Mouse (Mus musculus) liver (tissue): ENCODE results near the gene Rabl3.
A peak's percentile ranks its signal among the peaks of the same experiment; 100 is the strongest.

ENCODE experiments used
- DNase-seq: peaks from one replicate; pipeline ENCODE4 v3.0.0-alpha.2; 2020; ENCODE audit warnings: mixed read lengths

The Rabl3 gene

DNA sequence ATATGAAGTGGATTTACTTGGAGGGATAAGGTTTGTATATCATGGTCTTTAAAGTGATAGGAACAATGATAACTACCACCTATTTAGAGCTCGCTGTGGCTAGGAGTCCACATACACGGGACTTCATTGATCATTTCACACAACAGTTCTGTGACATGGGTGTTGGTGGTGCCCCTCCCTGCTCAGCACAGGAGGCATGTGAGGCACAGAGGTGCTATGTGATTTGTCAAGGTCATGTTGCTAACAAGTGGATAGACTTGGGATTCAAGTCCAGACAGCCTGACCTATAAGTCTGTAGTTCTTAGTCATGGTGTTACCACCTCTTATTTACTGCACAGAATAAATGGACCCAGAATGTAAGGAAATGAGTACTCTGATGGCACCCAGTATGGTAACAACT, 11.3 kb downstream of the Rabl3 start:
- DNase-seq: no peak

DNA sequence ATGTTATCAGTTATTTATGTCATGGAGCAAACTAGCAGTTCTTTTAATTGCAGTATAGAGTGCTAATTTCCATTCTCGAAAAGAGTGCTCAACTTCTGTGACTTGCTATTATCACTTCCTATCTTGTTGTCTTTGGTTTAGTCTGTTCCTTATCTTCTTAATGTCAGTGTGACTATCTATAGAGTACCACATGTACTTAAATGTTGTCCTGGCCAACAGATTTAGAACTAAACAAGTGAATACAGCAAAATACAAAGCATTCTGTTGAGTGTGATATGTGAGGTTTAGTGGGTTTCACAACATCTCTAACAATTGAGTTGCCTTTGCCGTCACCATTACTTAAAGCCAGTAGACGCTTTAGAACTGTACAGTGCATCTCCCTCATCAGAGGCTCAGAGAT, 13.1 kb downstream of the Rabl3 start:
- DNase-seq: no peak

DNA sequence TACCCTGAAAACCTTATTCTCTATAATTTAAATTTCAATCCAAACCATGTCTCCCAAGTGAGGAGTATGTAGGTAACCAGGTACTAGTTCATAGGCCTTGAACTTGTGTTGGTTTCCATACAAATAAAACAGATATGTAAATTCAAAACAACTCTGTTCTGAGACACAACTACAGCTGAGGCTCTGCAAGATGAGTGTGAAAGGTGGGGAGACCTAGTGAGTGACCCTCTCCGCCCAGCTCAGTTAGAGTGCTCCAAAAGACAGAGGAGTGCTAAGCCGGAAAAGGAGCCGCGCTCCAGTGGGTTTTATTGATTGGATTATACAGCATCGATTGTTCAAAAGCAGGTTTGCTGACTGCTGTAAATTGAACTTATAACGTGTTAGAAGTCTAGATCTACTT, 22.7 kb downstream of the Rabl3 start:
- no peak for DNase-seq

DNA sequence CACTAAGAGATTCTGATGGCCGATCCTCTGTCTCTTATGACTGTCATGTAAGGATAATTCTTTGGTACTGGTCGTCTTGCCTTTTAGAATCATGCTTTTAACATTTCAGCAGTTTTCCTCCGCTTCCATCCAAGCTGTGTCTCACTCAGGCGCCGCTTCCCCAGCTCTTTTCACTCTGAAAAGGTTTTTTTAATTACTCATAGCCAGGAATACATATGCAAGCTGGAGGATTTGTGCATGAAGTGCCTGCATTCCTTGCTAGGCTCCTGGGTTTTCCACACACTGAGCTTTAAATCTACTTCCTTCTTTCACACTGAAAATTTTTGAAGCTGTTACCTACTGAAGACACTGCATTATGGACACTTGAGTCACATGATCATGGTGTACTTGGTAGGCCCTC, 23.3 kb downstream of the Rabl3 start:
- no peak for DNase-seq

DNA sequence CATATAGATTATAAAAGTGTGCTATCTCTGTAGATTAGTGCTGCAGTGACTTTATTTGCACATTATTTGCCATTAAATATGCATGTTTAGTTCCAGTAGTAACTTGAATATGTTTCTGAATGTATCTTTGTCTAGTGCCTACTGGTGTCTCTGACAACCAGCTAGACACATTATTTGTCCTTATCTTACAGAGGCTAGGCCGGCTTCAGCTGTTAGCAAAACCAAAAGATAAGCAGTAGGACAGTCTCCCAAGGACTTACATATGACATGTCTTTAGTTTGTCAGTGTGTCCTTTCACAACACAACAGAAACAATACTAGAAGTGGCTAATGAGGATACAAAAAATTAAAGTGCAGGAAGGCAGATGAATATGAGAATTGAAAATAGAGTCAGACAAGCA, 25.4 kb downstream of the Rabl3 start:
- no peak for DNase-seq

DNA sequence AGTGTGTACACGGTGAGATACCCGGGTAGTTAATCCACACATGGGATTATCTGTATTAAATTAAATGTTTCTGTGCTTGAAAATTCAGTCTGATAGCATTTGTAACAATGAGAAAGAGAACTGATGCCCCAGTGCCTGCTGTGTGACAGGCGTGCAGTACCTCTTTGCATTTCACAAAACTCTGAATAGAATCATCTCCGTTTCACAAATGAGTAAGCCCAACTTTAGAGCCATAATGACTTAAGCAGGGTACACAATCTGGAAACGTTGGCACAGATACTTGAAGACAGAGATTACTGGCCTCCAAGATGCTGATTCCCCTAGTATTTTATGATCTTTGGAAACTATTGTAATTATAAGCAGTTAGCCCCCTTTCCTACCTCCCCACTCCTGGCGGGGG, 26.4 kb downstream of the Rabl3 start:
- DNase-seq: no peak

DNA sequence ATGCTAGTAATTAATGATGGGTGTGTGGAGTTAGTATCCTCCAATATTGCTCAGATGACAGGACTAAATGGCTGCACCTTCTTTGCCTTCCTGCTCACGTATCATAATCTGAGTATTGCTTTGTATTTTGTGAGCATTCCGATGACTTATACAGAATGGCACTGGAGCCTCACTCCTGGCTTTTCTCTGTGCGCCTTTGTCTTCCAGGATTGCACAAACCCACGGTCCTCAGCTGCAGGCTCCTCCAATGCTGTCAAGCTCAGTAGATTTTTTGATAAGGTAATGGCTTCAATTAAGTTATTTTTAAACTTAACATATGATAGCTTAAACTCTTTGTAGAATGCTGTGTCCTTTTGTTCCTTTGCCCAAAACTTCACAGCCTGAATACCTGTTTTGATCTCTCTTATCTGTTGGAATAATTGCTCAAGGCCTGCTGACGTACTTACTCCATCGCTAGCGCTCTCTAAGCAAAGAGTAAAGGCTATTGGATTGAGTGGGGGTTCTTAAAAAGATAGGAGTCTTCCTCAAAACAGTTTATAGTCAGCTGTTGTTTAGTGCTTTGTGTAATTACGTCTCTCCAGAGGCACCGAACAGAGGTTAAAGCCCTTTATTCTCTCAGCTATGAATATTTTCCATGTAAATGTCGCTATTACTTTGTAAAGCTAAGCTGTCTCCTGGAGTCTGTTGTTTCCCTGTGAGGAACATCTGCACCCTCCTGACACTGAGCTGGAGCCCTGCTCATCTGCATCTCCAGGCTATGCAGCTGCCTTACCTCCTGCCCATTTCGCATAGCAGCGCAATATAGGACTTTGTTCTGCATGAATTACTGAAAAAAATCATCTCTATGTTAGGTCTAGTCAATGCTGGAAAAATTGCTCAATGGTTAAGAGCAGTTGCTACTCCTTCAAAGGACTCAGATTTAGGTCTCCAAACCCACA, 27.7 kb downstream of the Rabl3 start:
- DNase-seq: no peak

DNA sequence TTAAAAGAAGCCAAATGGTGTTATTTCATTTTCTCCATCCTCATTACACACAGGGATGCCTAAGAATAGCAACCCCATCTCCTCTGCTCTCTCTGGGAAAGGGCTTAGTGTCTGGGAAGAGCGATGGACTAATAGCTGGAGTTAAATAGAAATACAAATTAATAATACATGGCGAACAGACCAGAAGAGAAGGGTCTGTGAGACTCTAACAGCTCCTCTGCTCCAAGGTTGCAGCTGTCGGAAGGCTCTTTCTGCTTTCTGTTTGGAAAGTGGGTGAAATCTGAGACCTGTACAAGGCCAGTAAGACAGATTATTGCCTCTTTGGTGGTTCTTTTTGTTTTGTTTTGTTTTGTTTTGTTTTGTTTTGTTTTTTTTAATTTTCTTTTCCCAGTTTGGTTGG, 31.9 kb downstream of the Rabl3 start:
- DNase-seq: no peak

DNA sequence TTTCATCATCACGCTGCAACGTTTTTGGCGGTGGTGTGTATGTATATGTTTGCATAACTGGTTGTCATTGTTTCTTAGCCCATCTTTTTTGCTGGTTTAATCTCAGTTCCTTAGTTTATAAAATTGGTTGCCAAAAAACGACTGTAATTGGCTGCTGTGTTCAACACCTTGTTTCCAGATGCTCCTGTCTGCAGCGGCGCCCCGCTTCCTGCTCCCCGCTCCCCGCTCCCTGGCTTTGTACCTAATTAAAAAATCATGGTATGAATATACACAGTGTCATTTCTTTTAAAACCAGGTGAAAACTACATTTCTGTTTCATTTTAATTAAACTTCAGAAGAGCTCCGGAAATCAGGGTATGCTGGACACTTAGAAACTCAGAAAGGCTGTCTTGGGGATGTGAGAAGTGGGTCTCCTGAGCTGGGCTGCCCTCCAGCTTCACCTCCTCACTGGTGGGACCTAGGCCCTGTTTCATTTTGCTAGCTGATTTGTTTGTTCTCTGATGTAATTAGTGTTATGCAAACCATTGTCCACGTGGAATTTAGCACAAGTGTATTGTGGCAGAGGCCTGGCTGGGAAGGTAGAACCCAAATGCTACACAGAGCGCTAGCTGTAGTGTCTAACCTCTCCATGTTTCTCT, 32.6 kb downstream of the Rabl3 start:
- DNase-seq: no peak

DNA sequence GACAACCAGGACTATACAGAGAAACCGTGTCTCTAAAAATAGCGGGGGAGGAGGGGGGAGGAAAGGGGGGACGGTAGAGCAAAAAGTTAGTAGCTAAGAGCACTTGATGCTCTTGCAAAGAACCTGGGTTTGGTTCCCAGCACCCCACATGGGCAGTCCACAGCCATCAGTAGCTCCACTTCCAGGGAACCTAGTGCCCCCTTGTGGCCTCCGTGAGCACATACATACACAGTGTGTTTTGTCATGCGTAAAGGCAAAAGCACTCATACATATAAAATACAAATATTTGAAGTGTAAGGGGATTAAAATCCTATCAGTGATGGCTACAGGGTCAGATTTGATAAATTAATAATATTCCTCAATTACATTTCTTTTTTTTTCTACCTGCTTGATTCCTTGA, 33.4 kb downstream of the Rabl3 start:
- DNase-seq: no peak

DNA sequence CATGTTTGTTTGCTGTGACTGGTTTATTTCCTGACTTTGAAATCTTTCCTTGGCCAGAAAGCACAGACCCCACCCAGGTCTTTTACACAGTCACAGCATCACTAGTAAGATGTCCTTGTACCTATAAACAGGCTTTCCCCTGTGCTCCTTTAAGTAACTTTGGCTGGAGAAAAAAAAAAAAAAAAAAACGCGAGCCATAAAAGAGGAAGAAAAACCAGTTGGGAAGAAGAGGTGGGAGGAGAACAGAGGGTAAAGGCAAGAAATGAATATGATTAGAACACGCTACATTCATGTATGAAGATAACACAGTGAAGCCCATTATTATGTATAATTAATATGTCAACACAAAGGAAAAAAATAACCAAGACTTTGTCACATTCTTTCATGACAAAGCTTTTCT, 35.6 kb downstream of the Rabl3 start:
- no peak for DNase-seq

DNA sequence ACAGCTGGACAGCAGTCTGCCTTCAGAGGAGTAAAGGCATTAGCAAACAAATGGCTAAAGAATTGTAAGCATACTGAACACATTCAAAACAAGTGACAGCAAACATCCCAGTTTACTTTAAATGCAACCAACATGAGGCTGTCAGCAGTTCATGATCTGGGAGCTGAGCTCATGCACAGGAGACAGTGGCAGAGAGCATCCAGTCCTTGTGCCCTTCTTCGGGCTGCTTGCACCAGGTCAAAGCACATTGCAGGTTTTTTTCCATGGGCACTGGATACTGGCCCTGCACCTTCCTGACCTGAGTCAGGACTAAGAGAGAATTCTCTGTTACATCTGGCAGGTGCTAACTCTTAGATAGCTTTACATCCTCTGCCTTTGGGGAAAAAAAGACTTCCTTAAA, 39.9 kb downstream of the Rabl3 start:
- DNase-seq: no peak

DNA sequence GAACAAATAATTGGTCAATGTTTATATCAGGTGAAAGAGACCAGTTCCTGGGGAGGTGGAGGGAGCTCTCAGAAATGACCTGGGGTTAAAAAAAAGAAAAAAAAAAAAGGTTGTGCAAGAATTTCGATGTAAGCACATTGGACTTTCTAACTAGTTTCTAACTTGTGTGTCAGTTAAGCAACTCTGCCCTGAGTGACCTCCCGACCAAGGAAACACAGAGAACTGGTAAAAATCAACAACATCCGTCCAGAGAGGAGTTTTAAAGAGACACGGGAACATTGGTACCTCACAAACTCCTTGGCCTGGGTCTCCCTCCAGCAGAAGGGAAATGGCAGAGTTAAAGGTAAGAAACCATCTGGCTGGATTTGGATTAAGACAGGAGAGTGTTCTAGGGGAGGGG, 40.3 kb downstream of the Rabl3 start, which contains the start of gene Hgd:
Gene Hgd (plus strand): TSS at position 160 of the 400 bp plus-strand sequence.
- no peak for DNase-seq

DNA sequence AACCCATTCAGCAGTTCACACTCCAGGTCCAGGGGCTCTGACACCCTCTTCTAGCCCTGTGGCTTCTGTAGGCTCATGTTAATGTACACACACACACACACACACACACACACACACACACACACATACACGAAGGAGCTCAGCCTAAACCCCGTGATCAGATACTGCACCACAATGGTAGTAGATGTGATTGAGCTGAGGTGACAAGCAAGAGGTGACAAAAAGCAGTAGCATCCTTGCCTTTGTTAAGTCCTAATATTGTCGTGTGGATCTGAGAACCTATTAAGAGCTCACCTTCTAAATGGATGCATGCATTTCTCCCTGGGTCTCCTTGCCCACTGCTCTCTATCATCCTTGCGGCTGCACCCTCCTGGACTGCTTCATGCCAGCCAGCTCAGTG, 41.0 kb downstream of the Rabl3 start:
- DNase-seq: no peak

DNA sequence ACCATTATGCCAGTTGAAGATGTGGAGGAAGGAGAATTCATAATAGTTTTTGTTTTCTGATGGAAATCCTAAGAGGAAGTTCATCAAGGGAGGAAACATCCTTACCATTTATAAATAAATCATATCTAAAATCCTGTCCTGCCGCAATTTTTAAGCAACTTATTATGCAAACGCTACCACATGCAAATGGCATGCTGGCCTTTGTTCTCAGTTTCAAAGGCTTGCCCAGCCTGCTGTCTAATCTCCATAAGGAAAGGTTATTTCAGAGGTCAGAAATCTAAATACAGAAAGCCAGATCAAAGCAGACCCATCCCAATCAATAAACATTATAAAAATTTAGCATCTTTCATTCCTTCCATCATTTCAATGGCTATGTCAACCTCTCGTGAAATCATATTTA, 42.2 kb downstream of the Rabl3 start:
- DNase-seq: no peak

DNA sequence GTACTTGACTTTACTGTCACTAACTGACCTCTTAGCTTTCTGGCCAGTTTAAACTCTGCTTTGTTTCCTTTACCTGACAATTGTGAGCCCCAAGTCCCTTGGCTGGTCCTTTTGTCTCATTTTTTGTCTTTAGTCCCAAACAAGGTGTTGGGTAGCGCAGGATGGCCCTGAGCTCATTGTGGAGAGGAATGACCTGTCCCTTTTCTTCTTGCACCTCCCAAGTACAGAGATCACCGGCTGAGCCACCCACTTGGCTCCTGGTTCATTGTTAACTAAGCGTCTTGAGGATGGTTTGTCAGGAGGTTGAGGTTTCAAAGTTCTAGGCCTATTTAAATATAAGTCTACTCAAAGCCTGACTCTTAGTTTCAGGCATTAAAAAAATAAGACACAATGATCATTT, 43.6 kb downstream of the Rabl3 start:
- DNase-seq: no peak

DNA sequence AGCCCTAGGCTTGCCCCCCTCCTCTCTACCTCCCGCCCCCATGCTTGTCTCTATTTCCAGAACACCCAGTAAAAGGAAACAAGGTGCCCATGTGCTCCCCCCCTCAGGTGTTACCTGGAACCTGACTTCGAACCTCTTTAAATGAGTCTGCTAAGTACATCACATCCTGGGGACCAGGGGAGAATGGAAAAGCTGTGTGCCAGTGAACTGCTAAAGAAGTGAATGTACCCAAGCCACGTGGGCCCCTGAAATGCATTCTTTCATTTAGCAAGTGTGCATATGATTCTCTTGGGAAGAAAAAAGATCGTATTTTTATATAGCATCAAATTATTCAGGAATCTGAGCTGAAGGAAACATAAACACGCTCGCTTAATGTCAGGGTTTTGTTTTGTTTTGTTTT, 44.1 kb downstream of the Rabl3 start:
- no peak for DNase-seq

DNA sequence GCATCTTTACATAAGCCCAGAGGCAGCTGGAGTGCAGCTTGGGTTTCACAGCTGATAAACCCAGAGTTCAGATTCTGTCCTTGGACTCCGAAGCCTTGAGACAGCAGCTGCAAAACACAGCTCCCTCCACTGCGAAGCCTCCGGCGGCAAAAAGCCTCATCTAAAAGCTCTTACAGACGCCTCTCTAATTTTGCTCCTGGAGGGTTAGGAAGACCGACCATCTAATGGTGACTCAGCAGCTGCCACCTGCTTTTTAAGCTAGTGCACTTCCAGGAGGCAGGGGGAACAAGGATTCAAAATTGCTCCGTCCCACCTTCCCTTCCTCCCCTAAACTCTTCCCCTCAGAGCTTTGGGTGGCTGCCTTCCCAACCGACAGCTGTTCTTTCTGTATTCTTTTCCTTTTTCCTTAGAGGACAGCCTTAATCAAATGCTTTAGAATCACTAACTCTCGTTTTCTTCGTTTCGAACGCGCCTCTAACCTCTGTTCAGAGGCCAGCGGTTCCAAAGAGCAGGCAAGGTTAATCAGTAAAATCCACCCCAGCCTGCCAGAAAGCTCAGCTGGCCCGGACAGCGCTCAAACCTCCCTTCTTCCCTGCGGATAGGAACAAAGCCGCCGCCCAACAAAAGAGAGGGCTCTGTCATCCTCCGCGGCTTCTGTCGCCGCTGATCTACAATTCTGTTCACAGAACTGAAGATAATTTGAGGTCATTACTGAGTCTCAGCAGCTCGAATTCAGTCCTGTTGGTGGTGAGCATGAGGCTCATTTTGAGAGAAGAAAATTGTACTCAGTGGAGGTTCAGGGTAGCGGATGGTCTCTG, 44.7 kb downstream of the Rabl3 start:
- peak; percentile 52 for DNase-seq

DNA sequence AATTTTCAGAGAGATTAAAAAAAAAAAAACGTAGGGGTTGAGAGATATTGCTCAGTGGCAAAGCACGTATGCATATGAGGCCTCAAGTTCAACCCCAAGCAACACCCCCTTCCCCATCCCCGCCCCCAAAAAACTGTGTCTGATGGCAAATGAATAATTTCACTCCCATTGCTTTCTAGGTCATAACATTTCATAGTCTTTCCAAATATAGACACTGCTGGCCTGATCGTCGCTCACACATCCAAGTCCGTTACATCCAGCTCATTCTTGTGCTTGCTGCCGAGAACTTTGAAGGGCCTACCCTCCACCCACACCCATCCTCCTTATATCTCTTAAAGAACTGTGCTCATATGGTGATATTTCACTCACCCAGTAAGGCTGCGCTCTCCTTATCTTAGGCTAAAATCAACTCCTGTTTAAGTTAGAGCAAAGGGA, 45.5 kb downstream of the Rabl3 start:
- DNase-seq: no peak

DNA sequence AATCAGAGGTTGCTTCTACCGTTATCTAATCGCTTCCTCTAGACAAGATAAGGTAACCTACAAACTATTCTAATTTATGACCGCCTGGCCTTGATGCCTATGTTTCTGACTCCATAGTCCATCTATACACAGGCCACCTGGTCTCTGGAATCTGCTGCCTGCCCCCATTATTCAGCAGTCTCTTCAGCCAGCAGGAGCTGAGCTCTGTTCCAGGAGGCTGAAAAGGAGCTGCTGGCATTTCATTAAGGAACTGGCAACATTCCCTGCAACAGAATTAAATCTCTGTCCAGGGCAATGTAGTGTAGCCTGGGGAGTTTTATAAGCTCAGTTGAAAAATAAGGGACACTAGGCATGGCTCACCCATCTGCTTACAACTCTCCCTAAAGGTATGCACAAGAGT, 51.2 kb downstream of the Rabl3 start:
- no peak for DNase-seq

DNA sequence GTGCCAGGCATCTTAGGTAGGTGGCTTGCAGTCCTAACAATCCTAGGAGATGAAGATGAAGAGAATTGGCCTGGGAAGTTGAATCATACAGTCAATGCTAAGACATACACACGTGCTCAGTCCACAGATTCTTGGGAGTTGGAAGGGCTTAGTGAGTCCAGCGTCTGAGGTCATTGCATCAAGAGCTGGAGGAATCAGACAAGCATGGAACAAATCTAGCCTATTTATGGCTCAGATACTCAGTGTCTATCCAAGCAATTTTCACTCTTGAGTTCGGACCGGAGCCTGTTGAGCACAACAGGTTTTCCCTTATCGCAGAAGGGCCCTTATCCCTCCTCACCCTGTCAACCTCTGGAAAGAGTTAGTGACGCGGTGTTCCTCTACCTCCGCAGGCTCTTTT, 51.9 kb downstream of the Rabl3 start:
- no peak for DNase-seq

DNA sequence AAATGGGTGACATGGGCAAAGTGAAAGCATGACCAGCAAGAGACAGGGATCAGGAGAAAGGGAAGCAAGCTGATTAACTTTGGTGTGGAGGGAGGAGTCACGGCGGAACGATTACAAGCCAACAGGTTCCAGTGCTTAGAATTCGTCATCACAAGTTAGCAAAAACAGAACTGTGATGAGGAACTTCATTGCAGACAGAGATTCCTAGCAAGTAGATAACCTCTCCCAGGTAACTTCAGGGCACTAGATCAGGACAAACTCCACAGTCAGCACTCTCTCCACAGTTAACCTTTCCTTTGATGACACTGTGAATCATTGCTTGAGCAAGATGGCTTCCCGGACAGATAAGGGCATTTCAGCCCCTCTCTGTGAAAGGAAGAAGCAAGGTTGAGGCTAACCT, 57.7 kb downstream of the Rabl3 start:
- no peak for DNase-seq

DNA sequence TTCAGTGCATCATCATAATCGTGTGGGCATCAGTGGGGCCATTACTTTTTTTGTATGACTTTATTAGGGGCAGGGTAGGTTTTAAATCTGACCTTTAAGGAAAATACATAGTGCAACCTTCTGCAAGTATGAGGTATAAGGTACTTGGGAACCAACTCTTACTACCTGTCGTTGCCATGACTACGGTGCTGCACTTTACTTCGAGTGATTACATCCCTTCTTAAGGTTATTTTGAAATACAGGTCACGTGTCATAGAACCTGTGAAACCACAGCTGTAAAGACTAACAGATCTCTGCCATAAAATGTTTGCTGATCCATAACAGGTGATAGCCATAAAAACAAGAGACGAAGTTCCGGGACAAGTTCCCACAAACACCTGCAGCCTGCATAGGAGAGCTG, 58.8 kb downstream of the Rabl3 start:
- no peak for DNase-seq

DNA sequence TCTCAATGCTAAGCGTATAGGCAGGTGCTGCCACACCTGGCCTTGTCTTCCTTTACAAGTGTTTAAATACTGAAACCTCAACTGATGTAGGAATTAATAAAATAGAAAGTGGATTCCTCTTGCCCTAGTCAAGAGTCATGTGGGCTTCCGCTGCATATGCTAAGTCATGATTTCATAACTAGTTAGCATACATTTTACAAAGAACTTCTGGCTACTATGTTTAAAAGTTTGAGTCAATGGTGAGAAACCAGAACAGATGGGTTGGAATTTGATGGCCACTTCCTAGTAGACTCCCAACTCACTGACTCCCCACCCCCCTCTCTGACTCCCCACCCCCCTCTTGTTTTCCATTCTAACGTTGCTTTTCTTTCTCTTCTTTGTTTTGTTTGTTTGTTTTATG, 59.6 kb downstream of the Rabl3 start:
- no peak for DNase-seq
